Mouse (Mus musculus) midbrain, postnatal 0 days (tissue): Measurements from ENCODE around the gene Cd200. TPM values are rescaled to one million over a fixed set of nuclear protein-coding genes. Genes with fewer than 3 reads are reported as not detected.
A peak's percentile ranks its signal among the peaks of the same experiment; 100 is the strongest.
"Not testable (repeated sequence)": the region's sequence is repeated elsewhere in the genome, so short reads cannot be mapped to it uniquely, and the experiment has no call there.

Source experiments
- ATAC-seq: fragments of 200-750 bp; cut with Nextera tagmentation; 2 replicates; pipeline ENCODE4 v1.8.0; 2017; ENCODE audit warnings: moderate number of reproducible peaks, mild to moderate bottlenecking, moderate TSS enrichment, moderate library complexity; ENCODE audit not compliant: low FRiP score
- DNase-seq: peaks from one replicate; pipeline ENCODE4 v3.0.0-alpha.2; 2015; ENCODE audit warnings: low spot score
- H3K27ac ChIP-seq: fragments of 300-500 bp; sonication (generic); 2 replicates; pipeline ENCODE4 v1.5.1; 2014; ENCODE audit warnings: low read depth, mild to moderate bottlenecking, low read length, mixed read lengths
- H3K27me3 ChIP-seq: fragments of 300-500 bp; sonication (generic); 2 replicates; pipeline ENCODE4 v1.6.1; 2014; ENCODE audit warnings: low read length, control low read depth, mixed read lengths; ENCODE audit not compliant: insufficient read depth
- H3K36me3 ChIP-seq: fragments of 300-500 bp; sonication (generic); 2 replicates; pipeline ENCODE4 v1.6.1; 2014; ENCODE audit warnings: low read length, control low read depth, mixed read lengths; ENCODE audit not compliant: insufficient read depth
- H3K4me1 ChIP-seq: fragments of 300-500 bp; sonication (generic); 2 replicates; pipeline ENCODE4 v1.6.1; 2014; ENCODE audit warnings: mild to moderate bottlenecking, control low read depth, antibody characterized with exemption, low read length, mixed read lengths; ENCODE audit not compliant: insufficient read depth
- H3K4me2 ChIP-seq: fragments of 300-500 bp; sonication (generic); 2 replicates; pipeline ENCODE4 v1.6.1; 2014; ENCODE audit warnings: low read depth, mild to moderate bottlenecking, low read length, mixed read lengths; ENCODE audit not compliant: poor library complexity, severe bottlenecking
- H3K4me3 ChIP-seq: fragments of 300-500 bp; sonication (generic); 2 replicates; pipeline ENCODE4 v1.5.1; 2014; ENCODE audit warnings: low read depth, mild to moderate bottlenecking, low read length, moderate library complexity
- H3K9ac ChIP-seq: fragments of 300-500 bp; sonication (generic); replicated peaks from 2 replicates; pipeline ENCODE4 v1.6.1; 2014; ENCODE audit warnings: mild to moderate bottlenecking, low read length, moderate library complexity, mixed read lengths; ENCODE audit not compliant: poor library complexity, severe bottlenecking
- H3K9me3 ChIP-seq: fragments of 300-500 bp; sonication (generic); 2 replicates; pipeline ENCODE4 v1.6.1; 2016; ENCODE audit warnings: low read length, control low read depth
- CTCF ChIP-seq: IDR thresholded peaks from 2 replicates; pipeline ENCODE4 v1.5.1; 2016; ENCODE audit warnings: antibody characterized with exemption, mild to moderate bottlenecking
- WGBS: fragments of 180-500 bp; shearing (Covaris S2); extraction: QIAGEN DNeasy Blood & Tissue Kit; methylation state at CpG from one replicate; pipeline ENCODE4 v1.1.7; 2014; 5-methylcytosine and 5-hydroxymethylcytosine counted together
- polyA plus RNA-seq: library from polyadenylated mRNA; unstranded; fragments of >200 nt; fragmentation: Nextera tagmentation; extraction: Ambion mirVana; gene quantifications from 2 replicates; pipeline ENCODE4 v1.2.1, GENCODE M21; 2015
- total RNA-seq: library from RNA; depleted of rRNA; stranded (reverse); fragments of >200 nt; gene quantifications from 2 replicates; pipeline ENCODE4 v1.2.3, GENCODE M21; 2014

Cd200 gene
- total and polyA plus RNA-seq, 2 experiments from 2014 or later, result 272 to 514 TPM

- Histone ChIP-seq H3K9ac (no peak overlapping the region), H3K4me3 (no peak overlapping the region), H3K4me1 (no peaks in the 10 kb centered on the region), H3K4me2 (no peak overlapping the region), H3K27ac (no peak overlapping the region), H3K27me3 (no peaks in the 10 kb centered on the region), H3K9me3 (no peaks in the 10 kb centered on the region), H3K36me3 (no peaks in the 10 kb centered on the region)
- no peak for TF ChIP-seq CTCF
- ATAC-seq (no peak), DNase-seq (no peak)
- 100% methylated on average over 1 of the region's 1 CpGs for whole genome bisulfite sequencing
These were observed 44.2 kb downstream of the Cd200 start for GRCm38 (mm10) chr16:45364627-45365026.

- DNase-seq (no peak), ATAC-seq (no peak)
- no peak for TF ChIP-seq CTCF
- no peaks in the 10 kb centered on the region for H3K4me1 ChIP-seq
- H3K9ac ChIP-seq, result no peak overlapping the region
- no peaks in the 10 kb centered on the region for H3K36me3 ChIP-seq
- no peaks in the 10 kb centered on the region for H3K27me3 ChIP-seq
- H3K4me3 ChIP-seq, result no peak overlapping the region
- no peak overlapping the region for H3K4me2 ChIP-seq
- 88% methylated on average over 4 of the region's 4 CpGs for WGBS
- H3K9me3 ChIP-seq, result no peaks in the 10 kb centered on the region
- H3K27ac ChIP-seq, result no peak overlapping the region
These were observed 45.3 kb downstream of the Cd200 start for GRCm38 (mm10) chr16:45363480-45364045.

- no peak for TF ChIP-seq CTCF
- H3K4me2 ChIP-seq, result no peak overlapping the region
- no peak overlapping the region for H3K9ac ChIP-seq
- H3K4me1 ChIP-seq, result no peaks in the 10 kb centered on the region
- ATAC-seq (no peak), DNase-seq (no peak)
- no peak overlapping the region for H3K27ac ChIP-seq
- no peaks in the 10 kb centered on the region for H3K36me3 ChIP-seq
- H3K4me3 ChIP-seq, result no peak overlapping the region
- H3K9me3 ChIP-seq, result no peaks in the 10 kb centered on the region
- H3K27me3 ChIP-seq, result no peaks in the 10 kb centered on the region
These were observed 47.4 kb downstream of the Cd200 start for GRCm38 (mm10) chr16:45361450-45361849.

GRCm38 (mm10) chr16:45358441-45358840, 50.4 kb downstream of the Cd200 start:
- not testable (repeated sequence) for ATAC-seq, H3K4me1 ChIP-seq, H3K36me3 ChIP-seq

GRCm38 (mm10) chr16:45357134-45357533, 51.7 kb downstream of the Cd200 start:
- Histone ChIP-seq H3K9ac (no peak overlapping the region), H3K27ac (no peak overlapping the region), H3K4me2 (no peak overlapping the region), H3K4me1 (no peaks in the 10 kb centered on the region), H3K9me3 (no peaks in the 10 kb centered on the region), H3K4me3 (no peak overlapping the region), H3K36me3 (no peaks in the 10 kb centered on the region), H3K27me3 (no peaks in the 10 kb centered on the region)
- DNase-seq (no peak), ATAC-seq (no peak)
- 86% methylated on average over 1 of the region's 1 CpGs for WGBS
- TF ChIP-seq CTCF, result no peak

More at GRCm38 (mm10) chr16:45358441-45358840, 50.4 kb downstream of the Cd200 start:
- H3K9me3 ChIP-seq, H3K9ac ChIP-seq, H3K4me2 ChIP-seq, H3K4me3 ChIP-seq, DNase-seq, H3K27me3 ChIP-seq, H3K27ac ChIP-seq: not testable (repeated sequence)
- WGBS, result 89% methylated on average over 5 of the region's 5 CpGs

- H3K4me2 ChIP-seq, result no peak overlapping the region
- H3K4me3 ChIP-seq, result no peak overlapping the region
- peak; percentile 14 for DNase-seq
- no peaks in the 10 kb centered on the region for H3K9me3 ChIP-seq
- H3K4me1 ChIP-seq, result no peaks in the 10 kb centered on the region
- H3K36me3 ChIP-seq, result no peaks in the 10 kb centered on the region
- ATAC-seq, result peak; percentile 76; the same call in 1 of the 2 replicates
- no peaks in the 10 kb centered on the region for H3K27me3 ChIP-seq
- no peak for TF ChIP-seq CTCF
- H3K9ac ChIP-seq, result no peak overlapping the region
- H3K27ac ChIP-seq, result no peak overlapping the region
These were observed 56.0 kb downstream of the Cd200 start for GRCm38 (mm10) chr16:45352875-45353274.
